Mouse (Mus musculus) hindbrain, embryonic 10.5 days (tissue): Measurements from ENCODE around the gene Olfr1221. TPM values are rescaled to one million over a fixed set of nuclear protein-coding genes. Genes with fewer than 3 reads are reported as not detected.

Experiments
- polyA plus RNA-seq: library from polyadenylated mRNA; unstranded; fragments of >200 nt; fragmentation: Nextera tagmentation; extraction: Ambion mirVana; gene quantifications from 2 replicates; pipeline ENCODE4 v1.2.1, GENCODE M21; 2016

The Olfr1221 gene
- polyA plus RNA-seq, 1 experiment from 2014 or later: not detected

Other genes with a start within 250 kb of the Olfr1221 start
- not detected in 2 replicates for gene Olfr1208, start 215.0 kb downstream of the Olfr1221 start, polyA plus RNA-seq
- not detected in 2 replicates for gene Olfr1209, start 202.1 kb downstream of the Olfr1221 start, polyA plus RNA-seq
- not detected in 2 replicates for gene Olfr1211, start 179.2 kb downstream of the Olfr1221 start, polyA plus RNA-seq
- not detected in 2 replicates for gene Olfr1212, start 163.3 kb downstream of the Olfr1221 start, polyA plus RNA-seq
- gene Gm13762, start 137.0 kb downstream of the Olfr1221 start, polyA plus RNA-seq: not detected in 2 replicates
- not detected in 2 replicates for gene Olfr1214, start 124.6 kb downstream of the Olfr1221 start, polyA plus RNA-seq
- gene Olfr1215, start 110.3 kb downstream of the Olfr1221 start, polyA plus RNA-seq: not detected in 2 replicates
- gene Olfr1216, start 98.9 kb downstream of the Olfr1221 start, polyA plus RNA-seq: not detected in 2 replicates
- not detected in 2 replicates for gene Olfr1217, start 85.2 kb downstream of the Olfr1221 start, polyA plus RNA-seq
- gene Olfr1218, start 56.1 kb downstream of the Olfr1221 start, polyA plus RNA-seq: not detected in 2 replicates
- not detected in 2 replicates for gene Olfr1219, start 33.8 kb downstream of the Olfr1221 start, polyA plus RNA-seq
- not detected in 2 replicates for gene Olfr1220, start 10.4 kb downstream of the Olfr1221 start, polyA plus RNA-seq
- not detected in 2 replicates for gene Olfr1222, start 15.8 kb upstream of the Olfr1221 start, polyA plus RNA-seq
- gene Olfr1223, start 34.3 kb upstream of the Olfr1221 start, polyA plus RNA-seq: not detected in 2 replicates
- gene Olfr1224-ps1, start 46.8 kb upstream of the Olfr1221 start, polyA plus RNA-seq: not detected in 2 replicates
- gene Olfr1225, start 57.4 kb upstream of the Olfr1221 start, polyA plus RNA-seq: not detected in 2 replicates
- not detected in 2 replicates for gene Olfr1226, start 82.8 kb upstream of the Olfr1221 start, polyA plus RNA-seq
- not detected in 2 replicates for gene Olfr1228, start 136.8 kb upstream of the Olfr1221 start, polyA plus RNA-seq
- gene Olfr1229, start 170.7 kb upstream of the Olfr1221 start, polyA plus RNA-seq: not detected in 2 replicates
- gene Olfr1230, start 180.0 kb upstream of the Olfr1221 start, polyA plus RNA-seq: not detected in 2 replicates
- not detected in 2 replicates for gene Olfr1231, start 189.8 kb upstream of the Olfr1221 start, polyA plus RNA-seq
- not detected in 2 replicates for gene Olfr1232, start 212.4 kb upstream of the Olfr1221 start, polyA plus RNA-seq
- gene Olfr1233, start 225.1 kb upstream of the Olfr1221 start, polyA plus RNA-seq: not detected in 2 replicates
- not detected in 2 replicates for gene Olfr1234, start 247.6 kb upstream of the Olfr1221 start, polyA plus RNA-seq